Mouse (Mus musculus) thymus, adult 2 months (tissue): Measurements from ENCODE around the gene Gm20388.

Source experiments
- CTCF ChIP-seq: fragments of 200-500 bp; IDR thresholded peaks from 2 replicates; pipeline ENCODE4 v1.5.1; 2012; ENCODE audit warnings: mild to moderate bottlenecking, control low read depth, low read length, moderate library complexity, borderline replicate concordance; ENCODE audit not compliant: control insufficient read depth, poor library complexity, insufficient read depth; ENCODE audit errors: extremely low read depth
- POLR2A ChIP-seq: fragments of 200-500 bp; IDR thresholded peaks from 2 replicates; pipeline ENCODE4 v1.6.1; 2012; ENCODE audit warnings: mild to moderate bottlenecking, low read length, control low read depth, moderate library complexity; ENCODE audit not compliant: control insufficient read depth, poor library complexity, insufficient read depth; ENCODE audit errors: extremely low read depth

DNA sequence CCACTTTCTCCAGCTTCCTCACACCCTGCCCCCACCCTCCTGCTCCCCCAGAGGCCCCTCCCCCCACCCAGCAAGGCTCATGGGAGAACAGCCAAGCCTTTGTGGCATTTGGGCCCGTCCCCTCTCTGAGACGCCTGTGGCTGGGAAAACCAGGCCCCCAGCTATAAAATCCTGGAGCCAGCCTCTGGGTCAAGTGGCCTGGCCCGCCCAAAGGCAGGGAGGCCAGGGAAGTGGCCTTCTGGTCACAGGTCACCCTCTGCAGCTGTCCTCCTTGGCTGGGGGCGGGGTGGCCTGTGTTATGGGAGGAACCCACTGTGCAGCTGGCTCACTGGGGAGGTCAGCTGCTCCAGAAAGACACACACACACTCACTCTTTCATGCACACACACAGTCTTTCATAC lies 354.8 kb downstream of the Gm20388 start:
- TF ChIP-seq POLR2A (no peak), CTCF (no peak)
